Mouse (Mus musculus) heart, postnatal 0 days (tissue): Measurements from ENCODE around the gene Clcf1. TPM values are rescaled to one million over a fixed set of nuclear protein-coding genes. Genes with fewer than 3 reads are reported as not detected.

Experiments
- ATAC-seq: fragments of 200-750 bp; cut with Nextera tagmentation; 2 replicates; pipeline ENCODE4 v1.8.0; 2017; ENCODE audit warnings: low read depth, moderate number of reproducible peaks, moderate library complexity; ENCODE audit not compliant: insufficient read depth
- DNase-seq: peaks from one replicate; pipeline ENCODE4 v3.0.0-alpha.2; 2016; ENCODE audit warnings: low spot score
- H3K27ac ChIP-seq: fragments of 300-500 bp; sonication (generic); 2 replicates; pipeline ENCODE4 v1.5.1; 2014; ENCODE audit warnings: low read depth, mild to moderate bottlenecking
- H3K27me3 ChIP-seq: fragments of 300-500 bp; sonication (generic); 2 replicates; pipeline ENCODE4 v1.6.1; 2014; ENCODE audit warnings: low read length, mixed read lengths; ENCODE audit not compliant: control insufficient read depth, insufficient read depth
- H3K36me3 ChIP-seq: fragments of 300-500 bp; sonication (generic); replicated peaks from 2 replicates; pipeline ENCODE4 v1.6.1; 2014; ENCODE audit warnings: low read length, mixed read lengths; ENCODE audit not compliant: control insufficient read depth, insufficient read depth
- H3K4me1 ChIP-seq: fragments of 300-500 bp; sonication (generic); 2 replicates; pipeline ENCODE4 v1.6.1; 2014; ENCODE audit warnings: antibody characterized with exemption; ENCODE audit not compliant: control insufficient read depth, insufficient read depth
- H3K4me2 ChIP-seq: fragments of 300-500 bp; sonication (generic); 2 replicates; pipeline ENCODE4 v1.6.1; 2014; ENCODE audit warnings: low read depth, mild to moderate bottlenecking, low read length, moderate library complexity
- H3K4me3 ChIP-seq: fragments of 300-500 bp; sonication (generic); 2 replicates; pipeline ENCODE4 v1.5.1; 2014; ENCODE audit warnings: low read depth, low read length
- H3K9ac ChIP-seq: fragments of 300-500 bp; sonication (generic); replicated peaks from 2 replicates; pipeline ENCODE4 v1.6.1; 2014; ENCODE audit warnings: low read depth, low read length, mixed read lengths
- H3K9me3 ChIP-seq: fragments of 300-500 bp; sonication (generic); replicated peaks from 2 replicates; pipeline ENCODE4 v1.6.1; 2016; ENCODE audit warnings: low read length; ENCODE audit not compliant: control insufficient read depth
- CTCF ChIP-seq: IDR thresholded peaks from 2 replicates; pipeline ENCODE4 v1.5.1; 2016; ENCODE audit warnings: antibody characterized with exemption, control low read depth, low read depth
- EP300 ChIP-seq: IDR thresholded peaks from 2 replicates; pipeline ENCODE4 v1.6.1; 2016; ENCODE audit warnings: antibody characterized with exemption, low read depth
- WGBS: fragments of 180-500 bp; shearing (Covaris S2); extraction: QIAGEN DNeasy Blood & Tissue Kit; methylation state at CpG from one replicate; pipeline ENCODE4 v1.1.7; 2014; 5-methylcytosine and 5-hydroxymethylcytosine counted together
- polyA plus RNA-seq: library from polyadenylated mRNA; unstranded; fragments of >200 nt; fragmentation: Nextera tagmentation; extraction: Ambion mirVana; gene quantifications from 2 replicates; pipeline ENCODE4 v1.2.1, GENCODE M21; 2015
- total RNA-seq: library from RNA; depleted of rRNA; stranded (reverse); fragments of >200 nt; gene quantifications from 2 replicates; pipeline ENCODE4 v1.2.3, GENCODE M21; 2014; ENCODE audit warnings: low replicate concordance

The Clcf1 gene
- total and polyA plus RNA-seq, 2 experiments from 2014 or later = 0.67 to 14.7 TPM

DNA sequence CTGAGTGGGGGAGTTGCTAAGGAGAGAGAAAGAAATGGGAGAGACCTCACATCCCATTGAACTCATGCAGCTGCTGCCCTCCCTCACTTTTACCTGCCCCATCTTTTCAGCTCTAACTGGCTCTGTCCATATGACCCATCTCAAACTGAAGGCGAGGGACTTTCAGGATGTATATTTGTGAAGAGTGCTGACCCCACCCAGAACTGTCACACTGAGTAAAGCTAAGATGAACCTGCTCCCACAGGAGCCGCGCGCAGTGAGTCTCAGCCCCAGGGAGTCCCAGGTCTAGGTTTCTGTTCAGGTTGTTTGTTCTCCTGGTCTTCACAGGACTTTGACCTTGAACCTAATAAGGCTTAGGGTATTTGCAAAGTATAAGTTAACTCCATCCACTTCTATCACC, 14.9 kb downstream of the Clcf1 start:
- Histone ChIP-seq H3K4me1 (peaks cover 5% of the 10 kb centered on the region; the same call in 1 of the 2 replicates), H3K27me3 (no peaks in the 10 kb centered on the region), H3K9ac (no peak overlapping the region), H3K4me3 (no peak overlapping the region), H3K9me3 (no peaks in the 10 kb centered on the region), H3K36me3 (no peaks in the 10 kb centered on the region), H3K4me2 (no peak overlapping the region), H3K27ac (no peak overlapping the region)
- no peak for TF ChIP-seq CTCF
- no peak for TF ChIP-seq EP300
- ATAC-seq = no peak
- no peak for DNase-seq
- WGBS = 72% methylated on average over 4 of the region's 4 CpGs

- H3K27me3 ChIP-seq = no peaks in the 10 kb centered on the region
- no peaks in the 10 kb centered on the region for H3K9me3 ChIP-seq
- ATAC-seq = no peak
- no peak overlapping the region for H3K27ac ChIP-seq
- DNase-seq = no peak
- 57% methylated on average over 9 of the region's 9 CpGs for WGBS
- TF ChIP-seq EP300 (no peak), CTCF (no peak)
- no peak overlapping the region for H3K4me3 ChIP-seq
- H3K9ac ChIP-seq = no peak overlapping the region
- no peaks in the 10 kb centered on the region for H3K36me3 ChIP-seq
- H3K4me1 ChIP-seq = peaks cover 5% of the 10 kb centered on the region; the same call in 1 of the 2 replicates
- H3K4me2 ChIP-seq = no peak overlapping the region
Measured at GRCm38 (mm10) chr19:4229451-4230076, 15.5 kb downstream of the Clcf1 start.

DNA sequence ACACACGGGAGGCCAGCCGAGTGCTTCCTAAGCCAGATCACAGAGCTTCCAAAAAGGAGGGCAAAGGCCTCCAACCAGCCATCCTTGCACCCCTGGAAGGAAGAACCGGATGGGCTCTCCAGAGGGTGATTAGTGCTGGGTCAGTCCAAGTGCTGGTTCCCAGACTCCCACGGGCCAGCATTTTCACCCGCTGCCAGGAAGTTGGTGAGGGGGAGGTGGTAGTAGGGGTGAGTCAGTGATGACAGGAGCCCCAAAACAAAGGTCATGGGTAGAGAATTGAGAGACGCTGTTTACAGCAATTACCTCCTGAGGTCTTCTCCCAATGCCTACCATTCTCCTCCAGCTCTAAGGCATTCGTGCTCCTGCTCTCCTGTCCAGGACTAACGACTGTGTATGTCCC, 16.4 kb downstream of the Clcf1 start:
- no peaks in the 10 kb centered on the region for H3K36me3 ChIP-seq
- H3K27me3 ChIP-seq = no peaks in the 10 kb centered on the region
- no peak for TF ChIP-seq EP300
- no peak for TF ChIP-seq CTCF
- peaks cover 5% of the 10 kb centered on the region; the same call in 1 of the 2 replicates for H3K4me1 ChIP-seq
- no peak overlapping the region for H3K4me2 ChIP-seq
- peak overlapping the region; percentile 10 for H3K27ac ChIP-seq
- no peak for ATAC-seq
- no peak for DNase-seq
- H3K9ac ChIP-seq = no peak overlapping the region
- no peak overlapping the region for H3K4me3 ChIP-seq
- WGBS = 41% methylated on average over 8 of the region's 8 CpGs
- no peaks in the 10 kb centered on the region for H3K9me3 ChIP-seq

- peak; percentile 97 for DNase-seq
- Histone ChIP-seq H3K4me3 (peak within 1 kb of the TSS; percentile 60), H3K9ac (peak within 1 kb of the TSS; percentile 59), H3K36me3 (no peaks in the 10 kb centered on the region), H3K27ac (peak within 1 kb of the TSS; percentile 79), H3K9me3 (no peaks in the 10 kb centered on the region), H3K27me3 (no peaks in the 10 kb centered on the region), H3K4me1 (peaks cover 5% of the 10 kb centered on the region; the same call in 1 of the 2 replicates), H3K4me2 (peak within 1 kb of the TSS; percentile 80)
- peak; percentile 91 for ATAC-seq
- TF ChIP-seq EP300 (0 out of 2 replicates have a peak, but pooled peaks have one; percentile 22), CTCF (no peak)
- WGBS = 6% methylated on average over 25 of the region's 26 CpGs
Measured at GRCm38 (mm10) chr19:4231253-4232185, 17.5 kb downstream of the Clcf1 start, which contains the start of gene Pold4. Gene Pold4 (plus strand): TSS chr19:4231899.

DNA sequence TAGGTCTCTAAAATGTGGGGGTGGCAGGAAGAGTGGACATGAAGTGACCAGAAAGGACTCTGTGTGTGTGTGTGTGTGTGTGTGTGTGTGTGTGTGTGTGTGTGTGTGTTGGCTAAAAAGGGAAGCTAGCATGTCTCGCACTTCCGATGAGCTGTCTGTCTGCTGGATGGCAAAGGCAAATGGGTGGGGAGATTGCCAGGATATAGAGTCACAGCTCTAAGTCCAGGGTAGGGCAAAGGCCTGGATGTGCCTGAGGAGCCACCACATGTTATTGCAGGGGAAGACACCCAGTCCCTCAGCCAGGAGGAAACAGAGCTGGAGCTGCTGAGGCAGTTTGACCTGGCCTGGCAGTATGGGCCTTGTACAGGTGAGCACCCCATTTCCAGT, 18.1 kb downstream of the Clcf1 start:
- peak overlapping the region; percentile 80 for H3K4me2 ChIP-seq
- no peaks in the 10 kb centered on the region for H3K27me3 ChIP-seq
- ATAC-seq = peak; percentile 17
- H3K36me3 ChIP-seq = no peaks in the 10 kb centered on the region
- peaks cover 5% of the 10 kb centered on the region; the same call in 1 of the 2 replicates for H3K4me1 ChIP-seq
- 9% methylated on average over 2 of the region's 2 CpGs for WGBS
- peak overlapping the region; percentile 60 for H3K4me3 ChIP-seq
- DNase-seq = no peak
- H3K27ac ChIP-seq = peak overlapping the region; percentile 79
- TF ChIP-seq CTCF (no peak), EP300 (no peak)
- no peaks in the 10 kb centered on the region for H3K9me3 ChIP-seq
- peak overlapping the region; percentile 59 for H3K9ac ChIP-seq
